27 mouse cellular contexts compared by ENCODE assay signal in the genomic region with DNA sequence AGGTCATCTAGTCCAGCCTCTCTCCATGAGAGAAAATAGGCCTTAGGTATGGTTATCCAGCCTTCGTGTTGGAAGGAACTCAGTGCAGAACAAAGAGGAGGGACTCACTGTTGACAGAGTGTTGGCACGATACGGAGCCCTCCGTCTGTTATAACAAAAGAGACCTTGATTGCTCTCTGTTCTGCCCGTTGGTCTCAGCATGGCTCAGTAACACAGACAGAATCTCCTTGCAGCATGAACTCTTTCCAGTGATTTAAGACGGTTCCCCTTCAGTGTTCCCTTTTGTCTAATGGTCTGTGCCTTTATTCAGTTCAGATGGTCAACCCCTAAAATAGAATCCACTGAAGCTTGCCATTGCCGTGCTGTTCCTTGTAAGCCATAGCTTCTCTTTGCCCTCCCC. TPM values are rescaled to one million over a fixed set of nuclear protein-coding genes. Genes with fewer than 3 reads are reported as not detected.
A peak's percentile ranks its signal among the peaks of the same experiment; 100 is the strongest.
DNase-seq lines count a peak whose midpoint lies in the region; ATAC-seq and TF ChIP-seq lines count a peak whose summit lies in the region.
"Had no signal": no experiment of that assay in that cellular context is flagged by ENCODE, and none has a peak within 500 bp of the region (broad histone marks: within the 10 kb centered on the region; RNA-seq: fewer than 3 reads in every experiment).

No protein-coding gene starts in this region.

- H3K9me3 ChIP-seq in hindbrain, postnatal 0 days (ENCODE audit: low read length): no peaks in the 10 kb centered on the region
- H3K9me3 ChIP-seq in hindbrain, embryonic 10.5 days: no peaks in the 10 kb centered on the region
- no peaks in the 10 kb centered on the region for H3K9me3 ChIP-seq in lung, postnatal 0 days (ENCODE audit: low read length)
- no peaks in the 10 kb centered on the region for H3K9me3 ChIP-seq in embryonic facial prominence, embryonic 10.5 days
- H3K9me3 ChIP-seq: forebrain, embryonic 15.5 days; heart, embryonic 10.5 days; midbrain, embryonic 10.5 days; stomach, embryonic 15.5 days had no signal

- no peak overlapping the region for H3K9ac ChIP-seq in hindbrain, postnatal 0 days (replicated peaks; ENCODE audit: low read length)
- H3K9ac ChIP-seq in lung, postnatal 0 days (replicated peaks; ENCODE audit: low read depth): no peak overlapping the region
- H3K9ac ChIP-seq: forebrain, embryonic 15.5 days; hindbrain, embryonic 14.5 days; stomach, embryonic 15.5 days had no signal

- peak; percentile 35; the same call in 1 of the 2 replicates for ATAC-seq in hindbrain, postnatal 0 days
- ATAC-seq in lung, postnatal 0 days: no peak
- ATAC-seq: activated CD4-positive, CD25-positive, alpha-beta regulatory T cell, adult 4 months; CD4-positive, CD25-positive, alpha-beta regulatory T cell, adult 4 months; forebrain, embryonic 15.5 days; intestine, embryonic 16.5 days had no signal

- H3K4me2 ChIP-seq in hindbrain, postnatal 0 days (ENCODE audit: low read depth, low read length): no peak overlapping the region
- H3K4me2 ChIP-seq in lung, postnatal 0 days (replicated peaks; ENCODE audit: low read depth, low read length): no peak overlapping the region
- H3K4me2 ChIP-seq: forebrain, embryonic 15.5 days; hindbrain, embryonic 14.5 days; stomach, embryonic 15.5 days had no signal

- no peak overlapping the region for H3K4me3 ChIP-seq in hindbrain, postnatal 0 days (ENCODE audit: low read length)
- no peak overlapping the region for H3K4me3 ChIP-seq in hindbrain, embryonic 10.5 days
- no peak overlapping the region for H3K4me3 ChIP-seq in lung, postnatal 0 days (ENCODE audit: low read depth, low read length)
- H3K4me3 ChIP-seq in embryonic facial prominence, embryonic 10.5 days: no peak overlapping the region
- H3K4me3 ChIP-seq: forebrain, embryonic 15.5 days; heart, embryonic 10.5 days; midbrain, embryonic 10.5 days; stomach, embryonic 15.5 days had no signal

- H3K4me1 ChIP-seq in hindbrain, postnatal 0 days (ENCODE audit: insufficient read depth, low read length): no peaks in the 10 kb centered on the region
- H3K4me1 ChIP-seq in hindbrain, embryonic 10.5 days (replicated peaks): peaks cover 7% of the 10 kb centered on the region; the same call in 1 of the 2 replicates
- H3K4me1 ChIP-seq in lung, postnatal 0 days (ENCODE audit: insufficient read depth, low read depth, low read length): no peaks in the 10 kb centered on the region
- no peaks in the 10 kb centered on the region for H3K4me1 ChIP-seq in embryonic facial prominence, embryonic 10.5 days
- H3K4me1 ChIP-seq: forebrain, embryonic 15.5 days; heart, embryonic 10.5 days; midbrain, embryonic 10.5 days; stomach, embryonic 15.5 days had no signal

- no peak overlapping the region for H3K27ac ChIP-seq in hindbrain, postnatal 0 days
- no peak overlapping the region for H3K27ac ChIP-seq in hindbrain, embryonic 10.5 days
- H3K27ac ChIP-seq in lung, postnatal 0 days (ENCODE audit: low read length): no peak overlapping the region
- no peak overlapping the region for H3K27ac ChIP-seq in embryonic facial prominence, embryonic 10.5 days (replicated peaks)
- H3K27ac ChIP-seq: forebrain, embryonic 15.5 days; heart, embryonic 10.5 days; hindbrain, embryonic 14.5 days; macrophage; midbrain, embryonic 10.5 days; stomach, embryonic 15.5 days had no signal

- H3K27me3 ChIP-seq in hindbrain, postnatal 0 days (ENCODE audit: insufficient read depth, low read length): no peaks in the 10 kb centered on the region
- no peaks in the 10 kb centered on the region for H3K27me3 ChIP-seq in hindbrain, embryonic 10.5 days (ENCODE audit: insufficient read depth, poor library complexity, severe bottlenecking)
- H3K27me3 ChIP-seq in lung, postnatal 0 days (replicated peaks; ENCODE audit: insufficient read depth, low read length): no peaks in the 10 kb centered on the region
- H3K27me3 ChIP-seq in embryonic facial prominence, embryonic 10.5 days (replicated peaks; ENCODE audit: low read depth, poor library complexity, severe bottlenecking): no peaks in the 10 kb centered on the region
- H3K27me3 ChIP-seq: forebrain, embryonic 15.5 days; stomach, embryonic 15.5 days had no signal

- TF ChIP-seq EP300 in lung, postnatal 0 days (IDR thresholded peaks at IDR 0.05): no peak

- peak; percentile 45 for DNase-seq in cerebellum, adult 11-12 months
- DNase-seq in cerebellum, adult 8-10 months: no peak
- peak; percentile 21 for DNase-seq in hindbrain, postnatal 0 days (ENCODE audit: low spot score)
- no peak for DNase-seq in hindbrain, embryonic 10.5 days (ENCODE audit: low spot score)
- DNase-seq in lung, postnatal 36 days: peak; percentile 59
- DNase-seq in lung, postnatal 0 days (ENCODE audit: low spot score): no peak
- DNase-seq in cerebellum, postnatal 25 days: peak; percentile 27 to 56
- DNase-seq in embryonic facial prominence, embryonic 10.5 days (ENCODE audit: low spot score): no peak
- DNase-seq: adrenal gland, postnatal 10 days; heart, postnatal 14 days; liver; right cerebral cortex, postnatal 25 days; thymus, adult 18-20 months; thymus, postnatal 4 days had no signal

- H3K36me3 ChIP-seq in hindbrain, postnatal 0 days (ENCODE audit: insufficient read depth, low read length): no peaks in the 10 kb centered on the region
- H3K36me3 ChIP-seq in hindbrain, embryonic 10.5 days: no peaks in the 10 kb centered on the region
- H3K36me3 ChIP-seq in lung, postnatal 0 days (ENCODE audit: insufficient read depth, low read length): no peaks in the 10 kb centered on the region
- H3K36me3 ChIP-seq in embryonic facial prominence, embryonic 10.5 days (replicated peaks): no peaks in the 10 kb centered on the region
- H3K36me3 ChIP-seq: forebrain, embryonic 15.5 days; heart, embryonic 10.5 days; midbrain, embryonic 10.5 days; stomach, embryonic 15.5 days had no signal

- 17% methylated on average over 7 of the region's 7 CpGs for WGBS in hindbrain, postnatal 0 days
- WGBS in hindbrain, embryonic 10.5 days: 53% methylated on average over 7 of the region's 7 CpGs
- 72% methylated on average over 7 of the region's 7 CpGs for WGBS in lung, postnatal 0 days
- 75% methylated on average over 7 of the region's 7 CpGs for WGBS in embryonic facial prominence, embryonic 10.5 days

- no peak for TF ChIP-seq CTCF in hindbrain, postnatal 0 days (IDR thresholded peaks at IDR 0.05; ENCODE audit: low read depth)
- TF ChIP-seq CTCF in lung, postnatal 0 days (IDR thresholded peaks at IDR 0.05): no peak

RNA-seq across cellular contexts. Expression of gene Gm10309, which starts 41.5 kb away (rescaled TPM):
- total RNA-seq in hindbrain, postnatal 0 days (2014; rRNA removed): not detected in 2 replicates
- polyA plus RNA-seq in hindbrain, postnatal 0 days (2015; fragmentation: Nextera tagmentation; extraction: Ambion mirVana): 0.14 and 0.30 TPM in 2 replicates
- polyA plus RNA-seq in hindbrain, embryonic 10.5 days (2016; fragmentation: Nextera tagmentation; extraction: Ambion mirVana): 0.14 and 0.36 TPM in 2 replicates
- polyA plus RNA-seq in lung, postnatal 0 days (2015; fragmentation: Nextera tagmentation; extraction: Ambion mirVana): 0.30 and 0.54 TPM in 2 replicates
- polyA plus RNA-seq in embryonic facial prominence, embryonic 10.5 days (2016; fragmentation: Nextera tagmentation; extraction: Ambion mirVana): 0.10 and 0.29 TPM in 2 replicates
- total RNA-seq: ES-E14; heart, postnatal 14 days; layer of hippocampus, adult 8-10 months; left cerebral cortex, postnatal 36 days; monocyte, adult 5-6 weeks had no signal
- polyA plus RNA-seq: macrophage had no signal

Comparison
In these comparisons a context has a peak if more than half of its experiments do, and no peak if none do; other contexts are left out.
1. DNase-seq: peak in cerebellum, adult 11-12 months (single experiment), hindbrain, postnatal 0 days (single experiment), lung, postnatal 36 days (single experiment) and cerebellum, postnatal 25 days (2 of 2); none in cerebellum, adult 8-10 months (single experiment), hindbrain, embryonic 10.5 days (single experiment), lung, postnatal 0 days (single experiment) and embryonic facial prominence, embryonic 10.5 days (single experiment).